Mouse (Mus musculus) gastrocnemius, adult 8-10 months (tissue): ENCODE data around the gene Trmt11. TPM values are rescaled to one million over a fixed set of nuclear protein-coding genes. Genes with fewer than 3 reads are reported as not detected.
"Not testable (repeated sequence)": the region's sequence is repeated elsewhere in the genome, so short reads cannot be mapped to it uniquely, and the experiment has no call there.

Experiments
- DNase-seq, 2 experiments: peaks; one replicate each; pipeline ENCODE4 v3.0.0; 2022; ENCODE audit warnings: low spot score in 2 of 2
- total RNA-seq, 4 experiments: library from RNA; stranded (reverse); gene quantifications; 2 replicates each; pipeline ENCODE4 v1.2.4; 2022

The Trmt11 gene
- 1 to 10 TPM; 2.6 to 4.4 (median 3.2) TPM for total RNA-seq

GRCm38 (mm10) chr10:30600542-30600966, at the start of gene Trmt11:
Gene Trmt11 (minus strand): TSS chr10:30600749.
- peak; percentile 78 to 82 for DNase-seq

GRCm38 (mm10) chr10:30647681-30648080, 47.1 kb upstream of the Trmt11 start:
- no peak for DNase-seq

GRCm38 (mm10) chr10:30638216-30638615, 37.7 kb upstream of the Trmt11 start:
- no peak for DNase-seq

- DNase-seq = not testable (repeated sequence)
Observed at GRCm38 (mm10) chr10:30636474-30637154, 36.1 kb upstream of the Trmt11 start.

GRCm38 (mm10) chr10:30632718-30633117, 32.2 kb upstream of the Trmt11 start:
- DNase-seq = no peak

- no peak for DNase-seq
Observed at GRCm38 (mm10) chr10:30629977-30630376, 29.4 kb upstream of the Trmt11 start.

GRCm38 (mm10) chr10:30629513-30629912, 29.0 kb upstream of the Trmt11 start, which contains the start of gene Hint3:
Gene Hint3 (minus strand): TSS chr10:30629632.
- DNase-seq = no peak

- DNase-seq = not testable (repeated sequence)
Observed at GRCm38 (mm10) chr10:30628444-30628843, 27.9 kb upstream of the Trmt11 start.

- no peak for DNase-seq
Observed at GRCm38 (mm10) chr10:30627548-30627947, 27.0 kb upstream of the Trmt11 start.

GRCm38 (mm10) chr10:30624161-30625019, 23.8 kb upstream of the Trmt11 start:
- DNase-seq = no peak

GRCm38 (mm10) chr10:30622928-30623327, 22.4 kb upstream of the Trmt11 start:
- DNase-seq = no peak

GRCm38 (mm10) chr10:30618918-30619210, 18.3 kb upstream of the Trmt11 start:
- no peak for DNase-seq

GRCm38 (mm10) chr10:30618091-30618917, 17.8 kb upstream of the Trmt11 start:
- peak; percentile 96 to 98 for DNase-seq

- no peak for DNase-seq
Observed at GRCm38 (mm10) chr10:30613039-30613438, 12.5 kb upstream of the Trmt11 start.

- no peak for DNase-seq
Observed at GRCm38 (mm10) chr10:30609614-30610013, 9.1 kb upstream of the Trmt11 start.

GRCm38 (mm10) chr10:30608109-30608508, 7.6 kb upstream of the Trmt11 start:
- no peak for DNase-seq

GRCm38 (mm10) chr10:30600094-30600534, 435 bp downstream of the Trmt11 start:
- DNase-seq = no peak

- DNase-seq = no peak
Observed at GRCm38 (mm10) chr10:30587037-30587436, 13.5 kb downstream of the Trmt11 start.

GRCm38 (mm10) chr10:30585691-30586090, 14.9 kb downstream of the Trmt11 start:
- DNase-seq = no peak

GRCm38 (mm10) chr10:30577670-30578280, 22.8 kb downstream of the Trmt11 start:
- no peak for DNase-seq

GRCm38 (mm10) chr10:30566364-30566763, 34.2 kb downstream of the Trmt11 start:
- DNase-seq = no peak
